ENCODE assay signal across 7 mouse cellular contexts in genomic region chr17:88530236-88530619, GRCm38 (mm10). TPM values are rescaled to one million over a fixed set of nuclear protein-coding genes. Genes with fewer than 3 reads are reported as not detected.
A peak's percentile ranks its signal among the peaks of the same experiment; 100 is the strongest.
DNase-seq lines count a peak whose midpoint lies in the region; ATAC-seq and TF ChIP-seq lines count a peak whose summit lies in the region.

No protein-coding gene starts in this region.

- H3K9ac ChIP-seq in neural tube, embryonic 11.5 days (ENCODE audit: low read length): peak overlapping the region; percentile 38
- peak overlapping the region; percentile 70 for H3K9ac ChIP-seq in embryonic facial prominence, embryonic 12.5 days
- peak overlapping the region; percentile 72 for H3K9ac ChIP-seq in hindbrain, postnatal 0 days (replicated peaks; ENCODE audit: low read length)

- no peak for TF ChIP-seq CTCF in hindbrain, postnatal 0 days (IDR thresholded peaks at IDR 0.05; ENCODE audit: low read depth)

- peaks cover 5% of the 10 kb centered on the region; the same call in 1 of the 2 replicates for H3K4me1 ChIP-seq in neural tube, embryonic 11.5 days (ENCODE audit: control insufficient read depth, insufficient read depth, low read length)
- H3K4me1 ChIP-seq in embryonic facial prominence, embryonic 12.5 days: peaks cover 6% of the 10 kb centered on the region; the same call in 1 of the 2 replicates
- H3K4me1 ChIP-seq in hindbrain, postnatal 0 days (ENCODE audit: insufficient read depth, low read length): peaks cover 8% of the 10 kb centered on the region

- no peak for DNase-seq in neural tube, embryonic 11.5 days (ENCODE audit: low spot score)
- DNase-seq in neural tube, embryonic 10.5 days (ENCODE audit: extremely low spot score, low spot score): no peak
- no peak for DNase-seq in hindbrain, postnatal 0 days (ENCODE audit: low spot score)
- no peak for DNase-seq in adrenal gland, adult 2 months
- no peak for DNase-seq in urinary bladder, postnatal 36 days (ENCODE audit: low spot score in 2 of 2)

- H3K27ac ChIP-seq in neural tube, embryonic 11.5 days (ENCODE audit: low read depth, low read length): 0 out of 2 replicates have a peak overlapping the region, but pooled peaks have one; percentile 72
- H3K27ac ChIP-seq in embryonic facial prominence, embryonic 12.5 days: peak overlapping the region; percentile 72
- H3K27ac ChIP-seq in hindbrain, postnatal 0 days: peak overlapping the region; percentile 94

- peak overlapping the region; percentile 46 for H3K4me3 ChIP-seq in neural tube, embryonic 11.5 days (ENCODE audit: low read depth, low read length)
- peak overlapping the region; percentile 70 for H3K4me3 ChIP-seq in embryonic facial prominence, embryonic 12.5 days
- peak overlapping the region; percentile 76 for H3K4me3 ChIP-seq in hindbrain, postnatal 0 days (ENCODE audit: low read length)

- WGBS in neural tube, embryonic 11.5 days: under 1% methylated on average over 14 of the region's 14 CpGs
- WGBS in embryonic facial prominence, embryonic 12.5 days: 0% methylated on average over 11 of the region's 14 CpGs
- WGBS in hindbrain, postnatal 0 days: 0% methylated on average over 14 of the region's 14 CpGs

- H3K27me3 ChIP-seq in neural tube, embryonic 11.5 days (ENCODE audit: control insufficient read depth, insufficient read depth, low read length): no peaks in the 10 kb centered on the region
- H3K27me3 ChIP-seq in embryonic facial prominence, embryonic 12.5 days: no peaks in the 10 kb centered on the region
- no peaks in the 10 kb centered on the region for H3K27me3 ChIP-seq in hindbrain, postnatal 0 days (ENCODE audit: insufficient read depth, low read length)

- peak; percentile 80 for ATAC-seq in neural tube, embryonic 11.5 days (ENCODE audit: insufficient read depth, low FRiP score, low TSS enrichment)
- ATAC-seq in embryonic facial prominence, embryonic 12.5 days (ENCODE audit: insufficient number of reproducible peaks, insufficient read depth, low FRiP score, low TSS enrichment): peak; percentile 84
- peak; percentile 81 for ATAC-seq in hindbrain, postnatal 0 days
- ATAC-seq in monocyte, adult 5-6 weeks (replicated peaks; ENCODE audit: insufficient number of reproducible peaks, low FRiP score, low TSS enrichment, poor library complexity, severe bottlenecking): peak; percentile 15

- peak overlapping the region; percentile 58 for H3K4me2 ChIP-seq in neural tube, embryonic 11.5 days (ENCODE audit: low read depth)
- peak overlapping the region; percentile 69 for H3K4me2 ChIP-seq in embryonic facial prominence, embryonic 12.5 days (replicated peaks)
- H3K4me2 ChIP-seq in hindbrain, postnatal 0 days (ENCODE audit: low read depth, low read length): peak overlapping the region; percentile 77

- H3K9me3 ChIP-seq in neural tube, embryonic 11.5 days (ENCODE audit: control insufficient read depth, low read length): no peaks in the 10 kb centered on the region
- H3K9me3 ChIP-seq in embryonic facial prominence, embryonic 12.5 days: no peaks in the 10 kb centered on the region
- no peaks in the 10 kb centered on the region for H3K9me3 ChIP-seq in hindbrain, postnatal 0 days (ENCODE audit: low read length)

- no peaks in the 10 kb centered on the region; the same call in 1 of the 2 replicates for H3K36me3 ChIP-seq in neural tube, embryonic 11.5 days (ENCODE audit: control insufficient read depth, insufficient read depth, low read length)
- 0 out of 2 replicates have a peak, but pooled peaks cover 3% of the 10 kb centered on the region for H3K36me3 ChIP-seq in embryonic facial prominence, embryonic 12.5 days
- H3K36me3 ChIP-seq in hindbrain, postnatal 0 days (ENCODE audit: insufficient read depth, low read length): no peaks in the 10 kb centered on the region

RNA-seq across cellular contexts. Expression of gene Ppp1r21, which starts 0.3 kb away (rescaled TPM):
- polyA plus RNA-seq in neural tube, embryonic 11.5 days (2014; fragmentation: Nextera tagmentation; extraction: Ambion mirVana): 25.6 and 29.3 TPM in 2 replicates
- 21.4 and 22.9 TPM in 2 replicates for polyA plus RNA-seq in embryonic facial prominence, embryonic 12.5 days (2016; fragmentation: Nextera tagmentation; extraction: Ambion mirVana)
- 43.7 and 54.5 TPM in 2 replicates for total RNA-seq in hindbrain, postnatal 0 days (2014; rRNA removed)
- polyA plus RNA-seq in hindbrain, postnatal 0 days (2015; fragmentation: Nextera tagmentation; extraction: Ambion mirVana): 29.2 and 32.2 TPM in 2 replicates
- 51.9 to 89.5 TPM (median 60.6 TPM) in 3 replicates for total RNA-seq in monocyte, adult 5-6 weeks (2017)
- 10 to 100 TPM; 42.1 to 46.9 TPM for total RNA-seq in adrenal gland, adult 2 months (2021)
- 11.7 and 11.9 TPM in 2 replicates for polyA plus RNA-seq in adrenal gland, adult 2 months (2012; rRNA removed)

Comparison
In these comparisons a context has a peak if more than half of its experiments do, and no peak if none do; other contexts are left out.
1. ATAC-seq: peak in every context shown above with its lines; median percentile 84 in embryonic facial prominence, embryonic 12.5 days; 81 in hindbrain, postnatal 0 days; 80 in neural tube, embryonic 11.5 days; 15 in monocyte, adult 5-6 weeks.